Mouse (Mus musculus): ENCODE measurements around the gene Olfr573-ps1.

Olfr573-ps1 gene

DNA sequence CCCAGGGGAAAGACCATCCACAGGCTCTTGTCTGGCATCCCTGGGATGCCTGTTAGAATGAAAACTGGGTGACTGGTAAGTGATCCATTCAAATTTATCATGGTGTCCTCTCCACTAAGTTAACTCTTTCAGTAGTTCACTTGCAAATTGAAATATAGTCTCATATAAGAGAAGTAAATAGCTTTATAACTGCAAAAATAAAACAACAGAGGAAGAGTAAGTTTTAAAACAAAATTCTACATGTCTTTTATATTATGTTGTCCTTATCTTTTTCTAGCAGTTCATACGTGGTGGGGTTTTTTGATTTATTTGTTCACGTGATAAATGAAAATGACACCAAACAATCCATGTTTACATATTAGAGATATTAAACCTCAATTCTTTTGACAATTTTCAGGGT is at the start of gene Olfr573-ps1:
Gene Olfr573-ps1, minus strand, starts transcription at position 101 of the 400 bp plus-strand sequence.
- DNase-seq (ENCODE audit: low spot score): no peak

DNA sequence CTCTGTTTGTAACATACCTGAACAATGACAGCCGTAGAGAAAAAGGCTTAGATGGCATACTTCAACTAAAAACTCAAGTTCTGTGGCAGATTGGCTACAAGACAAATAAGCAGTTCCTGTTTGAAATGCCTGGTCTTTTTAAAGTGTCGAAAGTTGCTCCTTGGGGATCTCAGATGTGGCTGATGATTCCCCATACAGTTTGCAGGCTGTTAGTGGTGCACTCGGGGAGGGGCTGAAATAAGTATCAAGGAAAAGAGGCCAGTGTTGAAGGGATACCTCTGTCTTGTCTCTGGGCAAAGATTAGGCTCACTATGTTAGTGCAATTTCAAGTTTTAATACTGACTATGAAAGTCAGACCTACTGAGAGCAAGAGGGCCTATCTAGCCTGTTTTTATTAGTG is 46.8 kb upstream of the Olfr573-ps1 start, which contains the start of gene Olfr578:
Gene Olfr578, minus strand, starts transcription at position 101 of the 400 bp plus-strand sequence.
- no peak for DNase-seq (ENCODE audit: low spot score)

DNA sequence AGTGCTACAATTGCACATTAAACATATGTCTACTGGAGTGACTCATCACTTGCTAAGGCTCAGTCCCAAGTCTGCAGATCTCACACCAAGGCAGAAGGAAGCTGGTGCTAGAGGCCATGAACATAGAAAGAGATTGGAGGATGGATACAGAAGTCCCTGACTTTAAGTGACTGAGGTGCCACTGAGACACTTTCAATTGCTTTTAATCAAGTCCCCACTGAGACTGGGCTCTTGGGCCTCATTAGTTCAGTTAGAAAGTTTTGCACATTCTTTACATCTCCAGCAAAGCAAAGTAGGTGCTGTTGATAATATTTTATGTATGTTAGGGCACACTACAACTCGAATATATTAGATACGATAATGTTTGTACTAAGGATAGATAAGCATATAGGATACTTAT is 33.5 kb upstream of the Olfr573-ps1 start, which contains the start of gene Olfr577:
Gene Olfr577, minus strand, starts transcription at position 101 of the 400 bp plus-strand sequence.
- no peak for DNase-seq (ENCODE audit: low spot score)

DNA sequence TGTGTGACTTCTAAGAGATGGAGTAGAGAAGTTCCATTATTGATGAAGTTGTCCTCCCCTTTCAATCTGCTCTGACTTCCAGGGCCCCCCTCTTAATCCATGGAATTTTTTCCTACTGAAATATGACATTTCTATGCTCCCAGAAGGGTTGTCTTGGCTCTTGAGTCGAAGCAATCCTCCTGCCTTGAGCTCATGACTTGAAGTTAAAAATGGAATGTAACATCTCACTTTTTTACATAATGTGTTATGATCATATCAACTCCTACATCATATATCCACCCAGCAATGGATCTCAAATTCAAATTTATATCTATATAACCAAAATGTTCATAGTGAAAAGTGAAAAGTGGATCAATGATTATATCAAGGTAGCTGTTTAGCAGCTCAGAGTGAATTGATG is 32.0 kb upstream of the Olfr573-ps1 start:
- DNase-seq (ENCODE audit: low spot score): no peak

DNA sequence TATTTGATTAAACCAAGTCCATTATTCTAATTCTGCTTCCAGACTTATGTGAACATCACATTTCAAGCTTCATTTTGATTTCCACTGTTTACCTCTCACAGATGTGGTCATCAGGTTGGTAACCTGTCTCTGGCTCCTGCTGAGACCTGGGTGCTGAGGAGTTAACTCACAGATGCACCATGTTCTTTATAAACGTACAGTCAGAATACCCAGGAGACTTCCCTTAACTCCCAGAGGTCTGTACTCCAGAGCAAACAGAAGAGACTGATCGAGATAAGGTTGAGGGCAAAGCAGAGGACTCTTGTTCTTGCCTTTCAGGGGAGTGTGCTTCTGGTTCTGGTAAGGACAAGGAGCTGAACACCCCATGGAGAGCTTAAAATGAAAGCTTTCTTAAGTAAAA is 20.0 kb upstream of the Olfr573-ps1 start, which contains the start of gene Olfr576:
Gene Olfr576, plus strand, starts transcription at position 301 of the 400 bp plus-strand sequence.
- DNase-seq (ENCODE audit: low spot score): no peak

DNA sequence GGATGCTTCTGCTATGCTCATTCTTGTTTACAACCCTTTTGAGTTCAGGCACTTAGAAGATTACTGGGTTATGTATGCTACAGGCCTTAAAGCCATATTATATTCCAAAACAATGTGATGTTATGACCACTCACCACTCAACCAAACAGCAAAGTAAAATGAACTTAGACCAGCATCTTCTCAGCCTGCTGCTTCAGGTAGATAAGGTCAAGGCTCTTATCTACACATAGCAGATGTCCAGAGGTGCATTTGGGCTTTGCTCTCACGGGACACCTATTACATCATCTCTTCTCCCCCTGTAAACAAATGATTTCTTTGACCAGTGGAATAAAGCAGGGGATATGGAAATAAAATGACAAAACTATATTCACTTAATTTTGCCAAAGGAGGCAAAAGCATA is 16.2 kb upstream of the Olfr573-ps1 start, which contains the start of gene Olfr575:
Gene Olfr575, minus strand, starts transcription at position 183 of the 400 bp plus-strand sequence.
- DNase-seq (ENCODE audit: low spot score): no peak

DNA sequence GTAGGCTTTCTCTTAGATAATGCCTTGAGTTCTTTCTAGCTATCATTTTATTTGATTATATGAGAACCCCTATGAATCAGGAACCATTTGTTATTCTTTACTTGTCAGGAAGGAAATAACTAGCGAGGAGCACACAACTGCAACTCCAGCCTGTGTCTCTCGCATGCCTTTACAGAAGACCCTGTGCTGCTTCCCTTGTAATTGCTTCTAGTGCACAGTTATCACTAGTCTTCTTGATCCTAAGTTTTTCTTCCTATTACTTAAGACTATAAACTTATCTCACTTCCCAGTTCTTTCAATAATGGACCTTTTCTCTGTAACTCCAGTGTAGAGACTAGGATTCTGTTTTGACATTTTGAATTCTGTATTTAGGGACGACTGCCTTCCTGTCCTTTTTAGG is 15.8 kb upstream of the Olfr573-ps1 start:
- DNase-seq (ENCODE audit: low spot score): no peak

DNA sequence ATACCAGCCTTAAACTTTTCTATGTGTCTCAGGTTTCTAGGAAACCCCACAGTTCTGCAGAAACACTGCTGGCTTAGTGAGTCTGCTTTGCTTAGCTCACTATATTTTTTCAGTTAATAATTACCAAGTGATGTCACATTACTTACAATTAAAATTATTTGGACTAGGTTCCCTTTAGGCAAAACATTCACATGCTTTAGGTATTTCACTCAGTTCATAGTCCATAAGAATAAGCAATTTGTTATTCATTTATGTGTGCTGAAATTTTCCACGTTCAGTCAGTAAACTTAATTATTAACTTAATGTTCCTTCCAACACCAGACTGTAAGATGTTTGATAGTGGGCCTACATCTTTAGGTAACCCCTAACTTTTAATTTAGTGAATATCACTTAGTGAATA is 8.4 kb upstream of the Olfr573-ps1 start:
- no peak for DNase-seq (ENCODE audit: low spot score)

DNA sequence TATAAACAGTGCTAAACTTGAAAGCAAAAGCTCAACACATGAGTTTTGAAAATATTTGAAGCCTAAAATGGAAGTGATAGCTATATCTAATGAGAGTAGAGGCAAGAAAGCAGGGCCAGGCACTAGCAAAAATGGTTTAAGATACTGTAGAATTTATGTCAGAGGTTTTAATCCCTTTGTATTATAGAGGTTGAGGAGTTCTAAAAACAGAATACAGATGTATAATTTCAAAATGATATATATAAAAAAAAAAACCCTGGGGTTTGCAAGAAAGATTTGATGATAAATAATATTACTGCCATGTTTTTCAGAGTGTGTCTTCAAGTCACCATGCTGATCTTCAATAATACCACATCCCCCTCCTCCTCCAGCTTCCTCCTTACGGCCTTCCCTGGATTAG is 5.8 kb upstream of the Olfr573-ps1 start, which contains the start of gene Olfr574:
Gene Olfr574, plus strand, starts transcription at position 301 of the 400 bp plus-strand sequence.
- DNase-seq (ENCODE audit: low spot score): no peak

DNA sequence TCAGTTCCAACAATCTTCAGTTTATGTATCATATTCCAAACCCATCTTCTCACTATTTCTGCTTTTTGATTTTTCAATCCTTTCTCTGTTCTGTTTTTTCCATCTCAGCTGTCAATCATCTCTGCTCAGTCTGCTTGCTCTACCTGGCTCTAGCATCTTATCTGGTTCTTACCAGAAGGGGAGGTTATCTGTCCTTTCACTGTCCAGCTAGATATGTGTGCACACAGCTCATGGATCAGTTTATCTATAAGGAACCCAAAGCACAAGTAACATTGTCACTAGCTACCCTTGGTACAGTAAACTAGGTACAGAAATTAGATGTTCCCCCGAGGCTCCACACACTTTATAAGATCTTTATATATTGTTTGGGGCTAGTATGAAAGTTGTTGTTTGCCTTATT is 1.0 kb upstream of the Olfr573-ps1 start:
- no peak for DNase-seq (ENCODE audit: low spot score)

DNA sequence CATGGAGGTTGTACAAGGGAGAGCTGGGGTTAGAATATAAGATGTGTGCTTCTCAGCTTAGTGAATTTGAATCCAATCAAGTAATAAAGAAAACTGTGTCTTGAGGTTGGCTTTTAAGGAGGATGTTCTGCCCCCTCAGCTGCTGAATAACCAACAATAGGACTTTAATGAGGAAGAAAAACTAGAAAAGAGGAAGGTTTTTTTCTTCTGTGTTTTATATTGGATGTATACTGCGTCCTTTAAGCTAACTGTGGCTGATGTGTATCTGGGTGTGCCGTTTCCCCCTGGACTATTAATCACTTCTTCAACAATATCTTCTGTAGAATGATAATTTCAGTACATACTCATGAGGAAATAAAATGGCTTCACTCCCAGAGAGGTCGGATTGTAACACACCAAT is 15.3 kb downstream of the Olfr573-ps1 start:
- no peak for DNase-seq (ENCODE audit: low spot score)

DNA sequence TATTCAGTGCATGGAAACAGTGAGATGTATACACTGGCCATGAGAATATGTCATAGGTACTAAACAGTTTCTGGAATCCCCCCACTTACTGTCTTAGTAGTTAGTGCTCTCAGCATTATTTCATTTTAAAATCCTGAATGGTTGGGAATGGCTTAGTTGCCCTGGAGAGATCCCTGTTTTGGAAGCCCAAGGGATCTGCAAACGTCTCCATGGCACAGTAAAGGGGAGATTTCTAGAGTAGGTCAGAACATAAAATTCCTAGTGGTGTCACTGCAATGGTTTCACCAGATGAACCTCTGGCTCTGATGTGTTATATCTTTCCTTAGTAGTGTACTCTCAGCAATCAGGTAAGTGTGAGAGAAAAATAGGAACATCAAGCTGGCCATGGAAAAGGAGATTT is 18.3 kb downstream of the Olfr573-ps1 start, which contains the start of gene Olfr572:
Gene Olfr572, plus strand, starts transcription at position 301 of the 400 bp plus-strand sequence.
- no peak for DNase-seq (ENCODE audit: low spot score)

DNA sequence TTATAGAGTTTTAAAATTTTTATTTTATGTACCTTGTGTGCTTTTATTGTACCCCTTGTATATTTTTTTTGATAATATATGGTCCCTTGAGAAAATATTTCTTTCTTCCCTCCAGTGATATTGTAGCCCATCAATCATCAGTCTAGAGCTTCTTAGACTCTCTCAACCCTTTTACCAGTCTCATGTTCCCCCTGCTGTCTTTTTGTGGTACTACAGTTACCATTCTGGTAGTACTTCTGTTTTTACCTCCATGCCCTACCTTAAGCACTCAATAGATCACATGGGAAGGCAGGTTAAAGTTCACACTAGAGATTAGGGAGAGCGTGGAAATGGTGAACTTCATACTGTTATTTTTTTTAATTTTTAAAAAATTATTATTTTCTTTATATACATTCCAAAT is 22.7 kb downstream of the Olfr573-ps1 start:
- DNase-seq (ENCODE audit: low spot score): no peak

DNA sequence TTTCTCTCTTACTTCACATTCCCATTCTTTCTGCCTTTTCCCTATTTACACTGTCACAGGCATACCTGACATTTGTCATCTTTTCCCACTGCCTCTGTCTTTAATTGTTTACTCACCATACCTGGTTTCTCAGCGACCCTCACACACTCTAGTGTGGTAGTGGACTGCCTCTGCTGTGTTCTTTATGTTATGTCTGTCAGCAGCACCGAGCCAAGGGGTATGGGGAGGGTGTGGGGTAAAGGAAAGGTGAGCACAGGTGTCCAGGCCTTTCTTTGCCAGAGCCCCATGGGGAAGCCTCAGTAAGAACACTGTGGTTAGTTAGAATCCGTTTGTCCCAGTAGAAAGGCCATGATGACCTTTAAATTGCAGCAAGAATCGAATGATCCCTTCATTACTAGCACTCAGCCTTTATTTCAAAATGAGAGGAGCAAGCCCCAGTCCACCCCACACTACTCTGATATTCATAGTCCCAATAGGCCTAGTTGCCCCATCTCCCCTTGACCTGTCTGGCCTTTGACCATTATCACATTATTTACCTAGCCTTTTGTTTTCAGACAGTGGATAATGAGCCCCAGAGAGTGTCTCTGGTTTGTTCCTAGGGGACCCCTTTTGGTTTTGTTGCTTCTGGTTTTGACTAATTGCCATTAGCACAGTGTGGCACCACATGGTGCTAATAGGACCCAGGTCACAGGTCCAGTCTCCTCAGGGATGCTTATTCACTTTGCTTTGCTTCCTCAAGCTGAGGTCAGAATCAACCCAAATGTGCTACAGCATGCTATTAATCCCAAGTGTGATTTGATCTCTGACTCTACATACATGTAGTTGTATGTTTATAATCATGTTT is 25.1 kb downstream of the Olfr573-ps1 start, which contains the start of gene Olfr571:
Gene Olfr571, minus strand, starts transcription at position 505 of the 844 bp plus-strand sequence.
- no peak for DNase-seq (ENCODE audit: low spot score)

DNA sequence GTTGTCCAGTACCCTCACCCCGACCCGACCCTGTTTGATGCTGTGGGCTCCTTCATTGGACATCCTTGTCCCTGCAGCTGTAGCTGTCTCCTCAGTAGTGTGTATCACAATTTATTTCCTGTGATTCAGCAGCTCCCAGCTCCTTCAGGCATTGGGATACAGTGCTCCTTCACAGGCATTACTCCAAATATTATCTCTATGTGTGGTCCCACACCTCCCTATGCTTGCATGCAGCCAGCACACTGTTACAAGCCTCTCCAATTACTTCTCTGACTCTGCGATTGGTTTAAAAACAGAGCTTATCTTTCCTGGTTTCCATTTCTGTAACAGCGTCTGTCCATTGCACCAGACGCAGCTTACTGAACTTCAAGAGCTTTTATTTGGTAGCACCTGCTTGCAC is 26.0 kb downstream of the Olfr573-ps1 start:
- no peak for DNase-seq (ENCODE audit: low spot score)

DNA sequence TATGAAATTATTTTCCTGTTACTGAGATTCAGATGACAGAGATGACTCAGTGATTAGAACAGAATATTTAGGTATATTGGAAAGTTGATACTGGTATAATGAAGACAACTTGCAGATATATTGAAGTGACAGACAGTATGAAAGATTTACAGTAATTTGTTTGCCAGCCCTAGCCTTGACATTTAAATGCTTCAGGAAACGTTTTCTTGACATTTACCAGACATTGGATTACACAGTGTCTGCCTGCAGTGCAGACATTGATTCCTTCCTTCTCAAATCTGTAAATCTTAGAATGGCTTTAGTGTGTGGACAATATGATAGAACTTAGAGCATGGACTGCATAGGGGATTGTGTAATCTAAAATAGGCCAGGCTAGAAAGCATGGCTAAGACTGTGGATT is 27.1 kb downstream of the Olfr573-ps1 start:
- no peak for DNase-seq (ENCODE audit: low spot score)

Measured in spleen, adult 12 weeks (tissue).